Mouse (Mus musculus) heart, embryonic 14.5 days (tissue): ENCODE data around the gene Eif2d. TPM values are rescaled to one million over a fixed set of nuclear protein-coding genes. Genes with fewer than 3 reads are reported as not detected.
A peak's percentile ranks its signal among the peaks of the same experiment; 100 is the strongest.
"Not testable (repeated sequence)": the region's sequence is repeated elsewhere in the genome, so short reads cannot be mapped to it uniquely, and the experiment has no call there.

Source experiments
- ATAC-seq: fragments of 200-750 bp; cut with Nextera tagmentation; 2 replicates; pipeline ENCODE4 v1.8.0; 2017; ENCODE audit warnings: low read depth, moderate TSS enrichment; ENCODE audit not compliant: insufficient number of reproducible peaks, insufficient read depth, low FRiP score
- H3K27ac ChIP-seq, 2 experiments: fragments of 200-500 bp in 1 of 2; fragments of 300-500 bp in 1 of 2; sonication (generic) in 1 of 2; replicated peaks in 1 of 2; 2 replicates each; pipeline ENCODE4 v1.5.1; 2012 to 2014; ENCODE audit warnings: low read depth in 2 of 2, low read length in 2 of 2, control low read depth in 1 of 2, mild to moderate bottlenecking in 1 of 2, mixed read lengths in 1 of 2; ENCODE audit not compliant: control insufficient read depth in 1 of 2, insufficient read depth in 1 of 2
- H3K27me3 ChIP-seq: fragments of 300-500 bp; sonication (generic); 2 replicates; pipeline ENCODE4 v1.6.1; 2014; ENCODE audit warnings: mild to moderate bottlenecking, low read length, control low read depth; ENCODE audit not compliant: control insufficient read depth, insufficient read depth
- H3K36me3 ChIP-seq: fragments of 300-500 bp; sonication (generic); 2 replicates; pipeline ENCODE4 v1.6.1; 2014; ENCODE audit warnings: mild to moderate bottlenecking, control low read depth, low read length, mixed read lengths; ENCODE audit not compliant: control insufficient read depth, insufficient read depth
- H3K4me1 ChIP-seq, 2 experiments: fragments of 200-500 bp in 1 of 2; fragments of 300-500 bp in 1 of 2; sonication (generic) in 1 of 2; 2 replicates each; pipeline ENCODE4 v1.6.1; 2012 to 2014; ENCODE audit warnings: low read length in 2 of 2, control low read depth in 1 of 2, mixed read lengths in 1 of 2; ENCODE audit not compliant: control insufficient read depth in 2 of 2, insufficient read depth in 2 of 2
- H3K4me2 ChIP-seq: fragments of 300-500 bp; sonication (generic); 2 replicates; pipeline ENCODE4 v1.6.1; 2014; ENCODE audit warnings: mild to moderate bottlenecking, low read length
- H3K4me3 ChIP-seq, 2 experiments: fragments of 200-500 bp in 1 of 2; fragments of 300-500 bp in 1 of 2; sonication (generic) in 1 of 2; 2 replicates each; pipeline ENCODE4 v1.5.1; 2012 to 2014; ENCODE audit warnings: low read length in 2 of 2, mild to moderate bottlenecking in 2 of 2, control low read depth in 1 of 2, low read depth in 1 of 2, moderate library complexity in 1 of 2; ENCODE audit not compliant: control insufficient read depth in 1 of 2, insufficient read depth in 1 of 2
- H3K9ac ChIP-seq: fragments of 300-500 bp; sonication (generic); 2 replicates; pipeline ENCODE4 v1.6.1; 2014; ENCODE audit warnings: mild to moderate bottlenecking, low read length
- H3K9me3 ChIP-seq: fragments of 300-500 bp; sonication (generic); 2 replicates; pipeline ENCODE4 v1.6.1; 2016; ENCODE audit warnings: low read length, control low read depth; ENCODE audit not compliant: control insufficient read depth
- WGBS: fragments of 180-500 bp; shearing (Covaris S2); extraction: QIAGEN DNeasy Blood & Tissue Kit; methylation state at CpG from one replicate; pipeline ENCODE4 v1.1.7; 2014; 5-methylcytosine and 5-hydroxymethylcytosine counted together
- polyA plus RNA-seq: library from polyadenylated mRNA; unstranded; fragments of >200 nt; fragmentation: Nextera tagmentation; extraction: Ambion mirVana; gene quantifications from 2 replicates; pipeline ENCODE4 v1.2.1, GENCODE M21; 2014

The Eif2d gene
- polyA plus RNA-seq, 1 experiment from 2014 or later, result 50.2 TPM

GRCm38 (mm10) chr1:131141449-131141848 lies 11.5 kb upstream of the Eif2d start:
- peaks cover 3 to 4% of the 10 kb centered on the region in 2 experiments; a peak in 1 of 4 replicates for H3K4me1 ChIP-seq
- H3K9me3 ChIP-seq, result 0 out of 2 replicates have a peak, but pooled peaks cover 3% of the 10 kb centered on the region
- H3K4me3 ChIP-seq, result no peak overlapping the region
- H3K9ac ChIP-seq, result no peak overlapping the region
- no peaks in the 10 kb centered on the region for H3K27me3 ChIP-seq
- H3K36me3 ChIP-seq, result no peaks in the 10 kb centered on the region
- no peak for ATAC-seq
- 48% methylated on average over 2 of the region's 2 CpGs for WGBS
- no peak overlapping the region for H3K27ac ChIP-seq
- H3K4me2 ChIP-seq, result no peak overlapping the region

DNA sequence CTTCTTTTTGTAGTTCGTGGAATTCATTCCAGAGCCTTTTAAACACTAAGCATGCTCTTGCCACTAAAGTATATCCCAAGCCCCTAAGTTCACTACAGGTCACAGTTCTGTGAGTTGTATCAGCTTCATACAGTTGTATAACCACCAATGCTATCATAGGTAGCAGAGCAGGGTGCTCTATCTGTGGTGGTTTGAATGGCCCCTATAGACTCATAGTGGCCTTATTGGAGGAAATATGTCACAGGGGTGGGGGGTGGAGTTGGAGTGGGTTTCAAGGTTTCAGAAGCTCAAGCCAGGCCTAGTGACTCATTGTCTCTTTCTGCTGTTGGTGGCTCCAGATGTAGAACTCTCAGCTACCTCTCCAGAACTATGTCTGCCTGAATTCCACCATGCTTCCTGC lies 10.5 kb upstream of the Eif2d start:
- H3K4me3 ChIP-seq, result no peak overlapping the region
- 79% methylated on average over 1 of the region's 1 CpGs for WGBS

GRCm38 (mm10) chr1:131145222-131145621 lies 7.8 kb upstream of the Eif2d start:
- H3K4me2 ChIP-seq, H3K27ac ChIP-seq, H3K36me3 ChIP-seq, H3K9me3 ChIP-seq, ATAC-seq, H3K27me3 ChIP-seq, H3K4me3 ChIP-seq, H3K4me1 ChIP-seq, H3K9ac ChIP-seq: not testable (repeated sequence)
- 63% methylated on average over 3 of the region's 3 CpGs for WGBS

More for the DNA sequence above, 10.5 kb upstream of the Eif2d start:
- Histone ChIP-seq H3K27me3 (no peaks in the 10 kb centered on the region), H3K27ac (no peak overlapping the region), H3K4me1 (peaks cover 3 to 4% of the 10 kb centered on the region in 2 experiments; a peak in 1 of 4 replicates), H3K9ac (no peak overlapping the region), H3K9me3 (0 out of 2 replicates have a peak, but pooled peaks cover 3% of the 10 kb centered on the region), H3K36me3 (no peaks in the 10 kb centered on the region), H3K4me2 (no peak overlapping the region)
- no peak for ATAC-seq

DNA sequence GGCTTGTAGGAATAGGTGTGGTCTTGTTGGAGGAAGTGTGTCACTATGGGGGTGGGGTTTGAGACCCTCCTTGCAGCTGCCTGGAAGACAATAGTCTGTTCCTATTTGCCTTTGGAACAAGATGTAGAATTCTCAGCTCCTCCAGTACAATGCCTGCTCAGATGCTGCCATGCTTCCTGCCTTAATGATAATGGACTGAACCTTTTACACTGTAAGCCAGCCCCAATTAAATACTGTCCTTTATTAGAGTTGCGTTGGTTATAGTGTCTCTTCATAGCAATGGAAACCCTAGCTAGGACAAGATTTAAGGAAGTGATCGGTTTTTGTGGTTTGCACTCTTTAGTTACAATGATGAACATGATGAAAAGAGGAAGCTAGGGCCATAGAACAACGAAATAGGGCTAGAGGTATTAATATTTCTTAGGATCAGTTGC lies 6.8 kb upstream of the Eif2d start:
- Histone ChIP-seq H3K9ac (no peak overlapping the region), H3K27me3 (no peaks in the 10 kb centered on the region), H3K4me3 (no peak overlapping the region), H3K36me3 (no peaks in the 10 kb centered on the region), H3K4me1 (no peaks in the 10 kb centered on the region), H3K27ac (no peak overlapping the region), H3K9me3 (0 out of 2 replicates have a peak, but pooled peaks cover 3% of the 10 kb centered on the region), H3K4me2 (no peak overlapping the region)
- WGBS, result 76% methylated on average over 3 of the region's 3 CpGs
- no peak for ATAC-seq

DNA sequence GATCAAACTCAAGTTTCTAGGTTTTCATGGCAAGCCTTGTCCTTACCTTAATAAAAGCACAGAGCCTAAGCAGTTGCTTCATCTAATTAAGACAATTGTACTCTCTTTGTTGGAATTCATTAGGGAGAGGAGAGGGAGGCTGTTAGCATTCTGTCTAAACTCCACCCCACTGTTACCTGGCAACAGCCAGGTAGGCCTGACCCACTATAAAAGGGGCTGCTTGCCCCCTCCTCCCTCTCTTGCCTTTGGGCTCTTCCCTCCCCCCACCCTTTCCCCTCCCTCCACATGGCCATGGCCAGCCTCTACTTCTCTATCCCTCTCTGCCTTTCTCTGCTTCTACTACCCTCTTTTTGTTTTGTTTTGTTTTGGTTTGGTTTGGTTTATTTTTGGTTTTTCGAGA lies 3.5 kb upstream of the Eif2d start:
- Histone ChIP-seq H3K9me3 (0 out of 2 replicates have a peak, but pooled peaks cover 3% of the 10 kb centered on the region), H3K27me3 (no peaks in the 10 kb centered on the region), H3K4me3 (no peak overlapping the region), H3K27ac (no peak overlapping the region), H3K36me3 (no peaks in the 10 kb centered on the region), H3K4me1 (peaks cover 0 to 8% of the 10 kb centered on the region in 2 experiments; a peak in 3 of 4 replicates), H3K9ac (no peak overlapping the region), H3K4me2 (no peak overlapping the region)
- ATAC-seq, result no peak
- WGBS, result 65% methylated on average over 1 of the region's 1 CpGs

DNA sequence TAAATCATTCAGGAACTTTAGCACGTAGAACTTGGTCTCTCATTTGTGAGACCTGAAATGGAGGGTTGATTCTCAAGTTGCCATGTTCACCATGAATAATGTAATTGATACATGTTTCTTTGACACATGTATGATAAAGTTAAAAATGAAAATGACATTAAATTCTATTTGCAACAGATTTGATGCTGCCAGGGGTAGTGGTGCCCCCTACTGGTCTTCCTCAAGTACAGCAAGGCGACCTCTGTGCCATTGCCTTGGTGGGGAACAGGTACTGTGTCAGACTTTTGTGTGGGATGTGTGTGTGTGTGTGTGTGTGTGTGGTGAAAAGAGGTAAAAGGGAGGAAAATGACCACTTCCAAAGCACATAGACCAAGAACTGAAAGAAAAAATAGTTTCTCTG lies 2.5 kb downstream of the Eif2d start:
- no peak for ATAC-seq
- peaks cover 22% of the 10 kb centered on the region for H3K36me3 ChIP-seq
- H3K4me3 ChIP-seq, result no peak overlapping the region
- peaks cover 0 to 8% of the 10 kb centered on the region in 2 experiments; a peak in 3 of 4 replicates for H3K4me1 ChIP-seq
- no peaks in the 10 kb centered on the region for H3K9me3 ChIP-seq
- H3K4me2 ChIP-seq, result no peak overlapping the region
- no peak overlapping the region for H3K27ac ChIP-seq
- no peaks in the 10 kb centered on the region for H3K27me3 ChIP-seq
- WGBS, result 58% methylated on average over 2 of the region's 2 CpGs
- no peak overlapping the region for H3K9ac ChIP-seq

- not testable (repeated sequence) for H3K9me3 ChIP-seq, H3K9ac ChIP-seq, H3K4me1 ChIP-seq, H3K27ac ChIP-seq, H3K4me2 ChIP-seq, H3K4me3 ChIP-seq, H3K27me3 ChIP-seq
- peaks cover 63% of the 10 kb centered on the region for H3K36me3 ChIP-seq
- peak; percentile 16; the same call in 1 of the 2 replicates for ATAC-seq
- 83% methylated on average over 3 of the region's 3 CpGs for WGBS
Observed at GRCm38 (mm10) chr1:131159573-131160327, 6.8 kb downstream of the Eif2d start.
